Mouse (Mus musculus) bone marrow, adult 2 months (tissue): ENCODE measurements at regions not wholly inside any gene's neighbourhood (a gene's known extent, or its start where the extent isn't known, plus 50 kb on each side); places are given as distances from the start of the nearest gene placed in this dataset.

ENCODE experiments used
- CTCF ChIP-seq: fragments of 200-500 bp; IDR thresholded peaks from 2 replicates; pipeline ENCODE4 v1.5.1; 2011; ENCODE audit warnings: low read length, control low read depth; ENCODE audit not compliant: control insufficient read depth, insufficient read depth
- POLR2A ChIP-seq: fragments of 200-500 bp; IDR thresholded peaks from 2 replicates; pipeline ENCODE4 v1.6.1; 2011; ENCODE audit warnings: low read depth, mild to moderate bottlenecking, control low read depth, low read length, borderline replicate concordance; ENCODE audit not compliant: control insufficient read depth

- TF ChIP-seq CTCF (no peak), POLR2A (no peak)
These were observed 103.3 kb upstream of the Tle4 start for GRCm38 (mm10) chr19:14701116-14701515.
